Mouse (Mus musculus): ENCODE measurements around the gene Pdcd10.

The Pdcd10 gene

DNA sequence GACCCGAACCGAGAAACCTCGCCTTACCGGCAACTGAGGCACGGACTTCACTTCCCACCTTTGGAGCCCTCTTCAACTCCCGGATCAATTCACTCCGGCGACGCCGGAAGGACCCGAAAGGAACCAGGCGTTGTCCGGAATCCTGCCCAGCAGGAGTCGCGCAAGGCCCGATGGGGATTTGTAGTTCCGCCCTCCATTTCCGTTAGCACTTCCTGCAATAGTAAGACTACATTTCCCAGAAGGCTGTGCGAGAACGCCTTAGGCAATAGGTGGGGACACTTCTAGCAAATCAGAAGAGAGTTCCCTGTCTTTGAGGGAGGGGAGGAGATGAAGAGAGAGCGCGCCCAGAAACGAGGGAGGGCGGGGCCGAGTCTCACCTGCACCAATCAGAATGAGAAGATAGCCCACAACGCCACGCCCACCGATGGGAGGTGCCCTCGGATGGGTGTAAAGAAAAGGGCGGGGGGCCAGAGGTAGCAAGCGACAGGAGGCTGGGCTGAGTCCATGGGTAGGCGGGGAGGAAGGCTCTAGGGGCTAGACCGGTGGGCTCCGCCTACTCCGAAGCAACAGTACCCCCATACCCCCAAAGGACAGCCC lies at the start of gene Pdcd10:
Gene Pdcd10 (minus strand): TSS at position 162 of the 597 bp plus-strand sequence.
- DNase-seq: peak; percentile 100

DNA sequence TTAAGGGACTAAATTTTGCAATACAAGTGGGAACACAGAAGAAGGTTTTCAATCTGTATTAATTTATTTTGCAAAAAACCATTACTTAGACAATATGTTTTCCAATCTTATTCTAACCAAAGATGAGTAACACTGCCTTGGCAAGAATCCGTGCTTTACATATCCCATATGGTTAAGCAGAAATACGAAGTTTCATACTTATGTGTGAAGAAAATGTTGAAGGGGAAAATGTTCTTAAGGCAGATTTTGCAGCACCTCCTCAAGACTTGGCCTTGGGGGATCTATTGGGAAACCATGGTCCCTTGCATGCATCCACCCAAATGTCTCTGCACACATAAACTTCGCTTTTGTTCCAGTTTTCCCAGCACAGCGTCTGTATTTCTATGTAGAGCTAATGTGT lies 28.2 kb upstream of the Pdcd10 start:
- peak; percentile 34 for DNase-seq

DNA sequence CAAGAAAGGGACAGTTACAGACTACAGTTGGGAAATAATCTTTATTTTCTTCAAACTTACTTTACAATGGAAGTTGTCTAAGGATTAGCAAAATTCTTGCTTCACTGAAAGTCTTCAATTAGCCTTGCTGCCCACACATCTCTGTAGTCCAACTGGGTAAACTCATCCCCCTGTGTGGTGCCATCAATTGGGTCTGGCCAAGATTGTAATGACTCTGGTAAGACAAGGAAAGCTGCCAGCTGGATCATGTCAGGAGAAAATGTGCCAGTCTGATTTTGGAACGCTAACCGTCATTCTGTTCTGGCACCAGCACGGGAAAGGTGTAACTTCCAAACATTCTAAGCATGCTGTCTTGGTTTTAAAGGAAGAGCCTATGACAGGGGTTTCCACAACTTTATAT lies 26.6 kb upstream of the Pdcd10 start:
- DNase-seq: peak; percentile 39

DNA sequence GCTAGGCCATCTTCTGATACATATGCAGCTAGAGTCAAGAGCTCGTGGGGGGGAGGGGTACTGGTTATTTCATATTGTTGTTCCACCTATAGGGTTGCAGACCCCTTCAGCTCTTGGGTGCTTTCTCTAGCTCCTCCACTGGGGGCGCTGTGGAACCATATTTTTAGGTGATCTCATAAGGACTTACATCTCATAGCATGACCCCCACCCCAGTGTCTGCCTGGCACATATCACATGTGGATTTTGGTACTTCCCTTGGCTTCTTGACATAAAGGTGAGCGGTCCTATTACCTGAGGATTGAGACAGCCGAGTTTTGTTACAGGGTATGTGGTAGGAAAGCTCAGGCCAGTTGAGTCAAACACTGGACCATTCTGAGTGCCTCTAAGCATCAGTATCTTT lies 22.7 kb upstream of the Pdcd10 start:
- no peak for DNase-seq

DNA sequence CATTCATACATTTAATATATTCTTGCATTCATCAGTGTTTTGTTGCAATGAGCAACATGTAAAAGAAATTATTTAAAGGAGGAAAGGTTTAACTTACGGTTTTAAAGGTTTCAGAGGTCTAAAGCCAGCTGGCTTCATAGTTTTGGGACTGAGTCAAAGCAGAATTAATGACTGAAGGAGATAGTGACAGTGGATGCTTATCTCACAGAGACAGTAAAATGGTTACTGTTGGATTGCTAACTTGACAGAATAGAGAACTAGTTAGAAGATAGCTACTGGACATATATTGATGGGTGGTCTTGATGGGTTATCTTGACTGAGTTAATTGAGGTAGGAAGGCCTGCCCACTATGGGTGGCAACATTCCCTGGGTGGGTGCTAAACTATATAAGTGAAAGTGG lies 18.9 kb upstream of the Pdcd10 start:
- DNase-seq: no peak

DNA sequence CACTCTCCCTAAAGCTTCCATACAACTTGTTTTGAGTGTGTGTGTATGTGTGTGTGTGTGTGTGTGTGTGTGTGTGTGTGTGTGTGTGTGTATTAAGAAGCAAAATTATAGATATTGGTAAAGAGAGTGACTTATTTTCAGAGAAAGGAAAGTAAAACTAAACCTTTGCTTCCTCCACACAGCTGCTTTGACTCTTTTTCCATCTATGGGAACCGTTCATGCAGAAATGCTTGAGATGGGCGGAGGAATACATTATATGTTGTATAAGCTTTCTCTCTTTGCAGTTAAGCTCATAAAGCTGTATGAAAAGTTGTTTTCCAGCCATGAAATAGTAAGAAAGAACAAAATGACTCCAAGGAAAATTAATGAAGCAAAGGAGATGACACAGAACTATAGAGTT lies 17.4 kb upstream of the Pdcd10 start:
- no peak for DNase-seq

DNA sequence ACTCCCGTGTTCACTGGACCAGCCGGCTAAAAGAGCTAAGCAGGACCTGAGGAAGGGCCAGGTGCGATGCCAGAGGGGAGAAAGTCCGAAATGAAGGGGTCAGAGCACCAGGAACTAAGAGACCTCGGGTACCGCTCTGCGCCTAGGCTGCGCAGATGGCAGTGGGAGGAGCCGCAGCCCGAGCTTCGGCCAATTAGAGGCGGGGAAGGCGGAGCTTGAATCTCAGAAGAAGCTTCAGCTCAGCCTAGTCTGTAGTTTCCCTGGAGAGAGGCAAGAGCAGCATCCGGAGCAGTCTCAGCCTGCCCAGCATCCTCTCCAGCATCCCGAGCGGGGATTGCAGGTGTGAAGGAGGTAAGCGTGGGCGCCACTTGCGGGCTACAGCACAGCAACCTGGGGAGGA lies 636 bp upstream of the Pdcd10 start, which contains the start of gene Serpini1:
Gene Serpini1 (plus strand): TSS at position 256 of the 400 bp plus-strand sequence.
- peak; percentile 94 for DNase-seq

DNA sequence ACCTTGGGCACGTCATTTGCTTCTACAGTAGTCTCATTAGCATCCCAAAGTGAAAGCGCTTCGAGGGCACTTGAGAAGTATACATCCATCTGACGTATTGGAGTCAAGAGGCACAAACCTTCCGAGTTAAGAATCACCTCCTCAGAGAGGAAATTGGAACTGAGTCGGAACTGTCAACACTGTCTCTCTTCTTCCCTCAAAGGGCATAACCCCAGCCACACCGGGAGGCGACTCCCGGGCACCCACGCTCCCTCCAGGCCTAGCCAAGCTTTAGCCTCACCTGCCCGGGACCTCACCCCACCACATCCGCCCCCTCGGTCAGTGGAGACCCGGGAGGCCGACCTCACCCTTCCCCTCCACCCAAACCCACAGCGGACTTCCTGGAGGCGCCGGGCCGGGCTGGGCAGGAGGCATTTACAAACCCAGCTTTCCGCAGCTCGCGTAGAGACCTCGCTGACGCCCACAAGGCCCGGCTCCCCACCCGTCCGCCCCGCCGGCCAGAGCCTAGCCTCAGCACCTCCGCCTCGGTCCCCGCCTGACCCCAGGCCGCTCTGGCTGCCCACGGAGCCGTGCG lies 448 bp downstream of the Pdcd10 start:
- no peak for DNase-seq

DNA sequence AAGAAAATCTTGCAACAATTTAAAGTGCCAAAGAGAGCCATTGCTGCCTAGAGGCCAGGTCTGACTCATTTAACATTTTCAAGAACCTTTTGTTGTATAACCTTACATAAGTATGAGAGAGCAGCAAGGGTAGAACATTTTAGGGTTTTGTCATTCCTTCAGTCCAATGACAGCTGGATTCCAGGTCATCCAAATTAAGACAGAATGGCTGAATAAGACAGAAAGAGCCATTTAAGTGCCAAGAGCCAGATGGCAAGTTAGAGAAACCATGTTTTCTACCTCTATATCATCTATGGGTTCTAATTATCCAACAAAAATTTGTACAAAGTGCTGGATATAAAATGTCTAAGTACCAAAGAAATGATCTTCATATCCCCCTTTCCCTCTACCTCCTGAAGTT lies 5.4 kb downstream of the Pdcd10 start:
- no peak for DNase-seq

DNA sequence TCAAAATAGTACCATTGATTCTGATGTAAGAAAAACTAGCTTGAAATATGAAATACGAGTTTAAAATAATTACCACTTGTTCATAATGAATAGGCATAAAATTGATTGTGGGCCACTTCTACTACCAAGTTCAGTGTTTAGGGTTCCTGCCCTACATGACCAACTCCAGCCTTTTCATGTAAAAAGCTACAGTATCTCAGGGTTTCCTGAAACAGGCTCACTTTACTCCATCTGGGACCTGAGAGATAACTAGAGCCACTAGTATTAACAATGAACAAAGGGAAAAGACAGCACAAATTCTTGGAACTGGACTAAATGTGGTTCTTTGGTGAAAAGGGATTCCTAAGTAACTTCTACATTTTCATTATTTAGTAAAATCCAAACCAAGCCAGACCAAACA lies 12.4 kb downstream of the Pdcd10 start:
- DNase-seq: no peak

DNA sequence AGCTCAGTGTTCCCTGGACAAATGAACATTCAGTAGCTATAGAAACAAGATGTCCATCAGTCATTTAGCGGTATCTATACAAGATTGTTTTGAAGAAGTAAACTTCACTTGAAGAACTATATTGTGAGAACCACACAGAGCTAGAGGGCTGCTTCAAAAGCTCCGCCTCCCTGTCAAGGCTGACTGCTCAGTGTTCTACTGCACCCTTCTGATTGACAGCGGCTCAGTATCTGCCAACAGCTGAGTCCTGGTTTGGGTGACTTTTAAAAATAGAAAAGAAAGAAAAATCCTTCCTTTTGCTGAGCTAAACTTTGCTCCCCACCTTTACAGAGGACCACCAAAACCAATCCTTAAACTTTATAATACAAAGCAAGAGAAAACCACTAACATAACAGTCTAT lies 13.8 kb downstream of the Pdcd10 start:
- no peak for DNase-seq

DNA sequence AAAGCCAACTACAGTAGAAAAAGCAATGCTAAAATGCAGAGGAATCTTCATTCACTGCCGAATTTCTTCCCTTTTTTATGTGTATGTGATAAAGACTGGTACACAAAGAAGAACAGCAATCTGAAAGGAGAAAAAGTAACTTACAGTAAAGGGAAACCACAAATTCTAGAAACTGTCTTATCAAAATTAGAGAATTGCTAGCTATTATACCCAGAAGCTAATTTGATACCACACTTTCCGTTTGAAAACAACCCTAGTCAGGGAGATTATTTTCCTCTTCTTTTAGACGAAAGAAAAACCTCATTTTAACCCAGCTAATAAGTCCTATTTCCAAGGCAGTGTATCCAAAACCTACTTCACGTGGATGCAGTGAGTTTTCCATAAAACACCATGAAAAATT lies 15.4 kb downstream of the Pdcd10 start:
- no peak for DNase-seq

DNA sequence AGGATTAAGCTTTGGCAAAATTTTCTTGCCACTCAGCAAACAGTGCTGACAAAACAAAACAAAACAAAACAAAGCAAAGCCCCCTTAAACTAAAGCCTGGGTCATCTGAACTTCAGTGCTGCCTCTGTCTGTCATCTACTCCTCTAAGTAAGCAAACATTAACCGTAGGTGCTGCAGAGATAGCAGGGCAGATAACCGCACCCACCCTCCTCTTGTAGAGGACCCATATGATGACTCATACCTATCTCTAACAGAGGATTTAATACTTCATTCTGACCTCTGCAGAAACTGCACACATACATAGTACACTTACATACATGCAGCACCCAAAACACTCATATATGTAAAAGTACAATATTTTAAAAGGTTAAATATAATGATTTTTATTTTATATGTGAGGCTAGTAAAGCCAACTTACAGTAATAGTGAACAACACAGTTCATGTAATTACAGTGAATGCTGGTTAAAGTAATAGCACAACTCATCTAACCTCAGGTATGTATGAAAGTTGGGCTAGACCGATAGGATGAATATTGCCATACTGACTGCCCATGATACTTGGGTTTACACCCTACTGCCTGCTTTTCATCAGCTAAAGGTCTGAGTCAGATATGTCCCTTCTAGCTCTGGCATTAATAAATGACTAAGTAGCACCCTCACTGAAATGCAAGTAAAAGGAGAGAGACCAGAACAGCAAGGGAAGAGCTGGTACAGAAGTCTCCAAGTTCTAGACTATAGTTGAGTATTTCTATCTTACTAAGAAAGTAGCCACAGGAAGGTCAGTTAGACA lies 22.4 kb downstream of the Pdcd10 start:
- no peak for DNase-seq

DNA sequence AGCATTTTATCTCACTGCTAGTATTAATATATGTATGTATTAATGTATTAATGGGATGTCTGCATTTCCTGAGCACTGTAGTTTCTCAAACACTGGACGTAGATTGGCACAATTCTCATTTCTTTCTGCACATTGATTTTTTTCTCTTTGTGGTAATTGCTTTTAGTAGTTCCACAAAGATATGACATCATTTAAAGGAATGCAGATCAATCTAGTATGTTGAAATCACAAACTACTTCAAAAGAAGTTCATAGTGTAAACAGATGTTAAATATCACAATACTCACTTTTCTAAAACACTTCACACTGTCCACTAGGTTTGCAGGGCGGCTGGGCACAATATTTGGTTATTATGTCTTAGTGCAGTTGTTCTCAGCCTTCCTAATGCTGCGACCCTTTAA lies 25.6 kb downstream of the Pdcd10 start:
- no peak for DNase-seq

DNA sequence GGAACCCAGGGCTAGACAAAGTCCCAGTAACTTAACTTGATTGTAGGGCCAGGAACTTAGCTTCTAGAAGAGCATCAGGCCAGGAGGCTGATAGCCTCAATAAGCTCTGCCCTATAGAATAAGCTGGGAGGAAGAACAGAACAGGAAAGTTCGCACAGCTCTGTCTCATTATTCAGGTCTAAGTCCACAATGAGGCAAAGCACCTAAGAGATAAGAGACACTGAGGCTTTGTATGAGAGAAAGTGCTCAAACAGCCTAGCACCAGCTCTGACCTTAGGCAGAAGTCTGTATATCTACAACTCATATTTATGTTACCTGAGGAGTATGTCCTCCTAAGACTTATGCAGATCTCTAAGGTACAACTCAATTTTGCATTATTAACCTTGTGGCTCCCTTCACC lies 34.1 kb downstream of the Pdcd10 start:
- DNase-seq: no peak

DNA sequence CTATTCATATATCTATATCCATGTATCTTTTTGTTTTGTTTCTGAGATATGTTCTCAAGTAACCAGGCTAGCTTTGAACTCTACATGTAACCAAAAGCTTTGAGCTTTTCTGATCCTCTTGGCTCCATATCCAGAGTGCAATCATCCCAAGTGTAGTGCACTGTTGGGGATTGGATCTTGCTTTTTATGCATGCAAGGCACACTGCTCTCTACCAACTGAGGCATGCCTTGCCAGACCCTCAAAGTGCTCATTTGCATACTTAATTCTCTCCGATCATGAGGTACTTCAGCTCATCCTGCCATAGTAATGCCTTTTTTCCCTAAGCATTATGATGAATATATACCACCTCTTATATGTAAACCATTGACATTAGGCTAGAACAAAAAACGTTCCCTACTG lies 35.3 kb downstream of the Pdcd10 start:
- no peak for DNase-seq

DNA sequence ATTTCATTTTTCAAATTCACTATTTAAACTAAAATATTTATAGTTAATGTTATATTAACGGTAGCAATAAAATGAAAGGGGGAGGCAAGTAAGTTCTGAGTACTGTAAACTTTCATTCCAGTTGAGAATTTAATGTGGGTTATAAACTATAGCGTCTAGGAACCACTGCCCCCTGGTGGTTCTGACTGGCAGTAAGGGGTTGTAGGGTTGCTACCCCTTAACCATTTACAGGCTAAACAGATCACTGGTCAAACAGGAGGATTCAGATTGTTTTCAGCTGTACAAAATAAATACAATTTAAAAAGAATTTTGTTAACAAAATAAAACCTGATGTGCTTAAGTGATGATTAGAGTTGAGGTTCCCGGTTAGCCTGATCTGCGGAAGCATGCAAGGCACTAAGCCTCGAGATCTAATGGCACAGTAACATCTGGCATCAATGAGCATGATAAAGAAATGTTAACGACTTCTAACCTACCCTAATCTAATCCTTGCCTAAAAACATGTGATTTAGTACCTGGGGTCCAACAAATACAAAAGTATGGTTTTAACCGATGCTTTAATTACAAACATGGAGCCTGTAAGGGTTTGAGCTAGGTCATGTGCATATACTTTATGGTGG lies 38.9 kb downstream of the Pdcd10 start:
- DNase-seq: peak; percentile 14

DNA sequence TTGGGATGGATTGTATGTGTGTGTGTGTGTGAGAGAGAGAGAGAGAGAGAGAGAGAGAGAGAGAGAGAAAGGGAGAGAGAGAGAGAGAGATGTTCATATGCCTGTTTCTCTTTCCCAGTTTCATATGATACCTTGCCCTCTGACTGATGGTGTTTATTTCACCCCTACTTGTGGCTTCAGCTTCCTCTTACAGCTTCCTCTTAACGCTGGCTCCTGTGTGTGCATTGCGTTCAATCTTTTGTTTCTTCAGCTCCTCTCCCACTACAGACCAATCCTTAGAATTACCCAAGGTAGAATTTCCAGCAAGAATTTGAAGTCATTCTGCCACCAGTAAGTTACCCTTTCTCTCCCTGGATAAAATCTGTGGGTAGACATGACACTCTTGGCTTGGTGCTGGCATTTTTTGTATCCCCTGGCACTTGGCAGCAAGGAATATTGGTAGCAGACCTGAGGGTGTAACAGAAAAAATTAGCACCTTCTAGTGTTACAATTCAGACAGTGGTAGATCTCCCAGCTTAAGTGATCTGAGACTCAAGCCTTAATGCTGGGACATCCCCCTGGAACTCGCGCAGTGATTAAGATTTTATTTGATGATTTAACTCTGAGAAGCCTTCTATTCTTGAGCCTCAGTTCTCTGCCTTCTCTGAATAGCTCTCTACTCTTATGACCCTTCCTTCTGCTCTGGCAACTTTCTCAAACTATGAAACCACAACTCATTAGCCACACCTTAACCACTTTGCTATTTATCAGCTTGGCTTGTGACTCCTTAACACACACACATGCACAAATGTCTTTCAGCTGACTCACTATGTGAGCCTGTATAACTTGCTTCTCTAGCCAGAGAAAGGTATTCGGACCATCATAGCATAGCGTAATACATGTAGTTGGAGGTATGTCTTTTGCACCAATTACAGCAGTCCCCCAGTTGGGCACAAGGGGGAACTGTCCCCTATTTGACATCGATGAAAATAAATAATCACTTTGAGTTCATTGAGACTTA lies 57.4 kb downstream of the Pdcd10 start:
- no peak for DNase-seq

DNA sequence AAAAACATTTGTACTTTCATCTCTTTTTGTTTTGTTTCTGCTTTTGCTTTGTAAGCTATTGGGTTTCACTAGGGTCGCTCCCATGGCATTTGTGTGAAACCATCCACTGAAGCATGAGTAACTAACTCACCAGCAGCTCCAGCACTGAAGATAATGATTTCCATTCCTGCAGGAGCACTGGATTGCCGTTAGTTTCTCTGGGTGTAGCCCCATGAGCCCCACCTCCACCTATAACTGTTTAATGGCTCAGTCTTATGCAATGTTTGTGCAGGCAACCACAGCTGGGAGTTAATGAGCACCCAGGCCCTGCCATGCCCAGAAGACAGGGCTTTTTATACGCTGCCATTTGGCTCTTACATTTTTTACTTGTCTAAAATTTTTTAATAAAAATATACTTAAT lies 63.7 kb downstream of the Pdcd10 start:
- no peak for DNase-seq

DNA sequence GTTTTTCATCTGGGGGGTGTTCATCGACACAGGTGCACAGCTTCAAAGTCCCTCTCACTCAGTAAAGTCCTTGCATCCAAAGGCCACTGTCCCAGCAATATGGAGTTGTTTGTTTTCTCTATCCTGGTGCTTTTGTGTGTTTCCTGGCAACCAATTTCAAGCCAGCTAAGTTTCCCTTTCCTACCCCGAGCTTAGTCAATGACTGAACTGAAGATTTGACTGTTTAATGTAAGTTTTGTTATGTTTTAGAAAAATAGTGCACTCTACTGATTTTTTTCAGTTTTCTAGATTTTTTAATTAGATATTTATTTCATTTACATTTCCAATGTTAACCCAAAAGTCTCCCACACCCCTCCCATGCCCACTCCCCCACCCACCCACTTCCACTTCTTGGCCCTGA lies 74.6 kb downstream of the Pdcd10 start, which contains the start of gene Wdr49:
Gene Wdr49 (minus strand): TSS at position 101 of the 400 bp plus-strand sequence.
- DNase-seq: no peak

DNA sequence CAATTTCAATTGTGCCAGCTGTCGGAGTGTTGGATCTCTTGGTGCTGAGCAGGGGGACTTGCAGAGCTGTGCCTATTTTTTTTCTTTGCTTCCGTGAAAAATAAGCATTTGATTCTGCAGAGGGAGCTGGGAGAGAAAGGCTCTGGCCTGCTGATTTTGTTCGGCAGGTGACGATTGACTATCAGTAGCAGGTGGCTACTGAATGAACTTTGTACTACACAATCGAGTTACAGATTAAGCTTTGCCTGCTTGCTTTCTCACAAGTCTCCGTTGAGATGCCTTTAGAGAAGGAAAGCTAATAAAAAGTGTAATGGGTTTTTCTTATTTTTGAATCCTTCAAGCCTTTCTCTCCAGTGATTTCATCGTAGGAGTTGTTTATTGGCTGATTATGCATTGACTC lies 81.5 kb downstream of the Pdcd10 start:
- DNase-seq: no peak

DNA sequence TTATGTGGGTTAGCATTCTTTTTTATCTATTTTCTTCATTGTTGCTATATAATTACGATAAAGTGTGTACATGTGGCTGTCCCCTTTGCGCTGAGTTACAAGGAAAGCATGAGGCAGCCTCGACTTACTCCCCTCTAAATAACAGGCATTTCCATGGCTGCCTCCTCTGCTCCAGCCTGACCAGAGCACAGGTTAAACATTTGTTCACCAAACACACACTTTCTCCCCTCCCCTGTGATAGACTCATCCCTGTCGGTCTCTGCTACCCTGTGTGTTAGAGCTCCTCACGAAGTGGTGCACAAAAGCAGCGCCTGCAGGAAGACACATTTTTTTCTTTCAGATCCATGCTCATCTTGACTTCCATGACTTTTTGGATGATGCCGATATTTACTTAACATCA lies 82.0 kb downstream of the Pdcd10 start:
- no peak for DNase-seq

DNA sequence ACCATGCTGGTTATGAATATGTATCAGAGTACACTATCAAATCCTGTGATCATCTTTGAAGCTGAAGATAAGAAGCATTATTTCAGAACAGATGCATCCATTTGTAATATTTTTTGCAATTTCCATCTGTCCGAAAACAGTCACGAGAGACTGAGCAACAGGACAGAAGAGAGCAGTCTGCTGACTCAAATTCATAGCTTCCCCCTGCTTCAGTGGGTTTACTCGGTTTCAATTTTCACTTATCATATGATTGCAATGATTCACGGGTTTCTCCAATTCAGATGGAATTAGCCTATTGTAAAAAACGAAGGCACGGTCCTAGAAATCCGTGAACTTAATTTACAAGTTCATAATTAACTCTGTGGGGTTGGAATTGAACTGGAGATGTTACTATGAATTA lies 88.5 kb downstream of the Pdcd10 start:
- no peak for DNase-seq
